Mouse (Mus musculus): ENCODE measurements around the gene Anapc5. TPM values are rescaled to one million over a fixed set of nuclear protein-coding genes. Genes with fewer than 3 reads are reported as not detected.
A peak's percentile ranks its signal among the peaks of the same experiment; 100 is the strongest.

Gene Anapc5
- polyA plus RNA-seq, 2 experiments = 156 to 219 TPM

DNA sequence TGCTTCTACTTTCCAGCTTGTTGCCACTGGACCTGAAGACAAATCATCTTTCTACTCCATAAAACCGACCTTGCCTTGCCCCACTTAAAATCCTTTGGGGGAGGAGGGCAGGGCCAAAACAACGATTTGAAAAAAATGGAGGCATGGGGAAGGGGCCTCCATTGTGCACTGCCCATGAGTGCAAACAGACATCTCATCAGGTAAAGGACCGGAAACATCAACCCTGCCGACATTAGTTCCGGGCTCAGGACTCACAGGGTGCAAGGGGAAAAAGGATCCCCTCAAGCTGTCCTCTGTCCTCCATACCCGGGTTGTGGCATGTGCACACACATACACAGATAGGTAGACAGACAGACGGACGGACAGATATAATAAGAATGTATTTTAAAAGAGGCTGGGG lies 4.0 kb upstream of the Anapc5 start:
- Histone ChIP-seq H3K27ac (no peak overlapping the region), H3K4me2 (ENCODE audit: low read depth) (no peak overlapping the region), H3K27me3 (ENCODE audit: control insufficient read depth, insufficient read depth, low read length) (no peaks in the 10 kb centered on the region), H3K4me3 (ENCODE audit: insufficient read depth in 1 of 2, low read depth in 2 of 2, low read length in 2 of 2) (no peak overlapping the region), H3K36me3 (replicated peaks; ENCODE audit: control insufficient read depth, insufficient read depth, low read depth) (no peaks in the 10 kb centered on the region), H3K9ac (replicated peaks) (no peak overlapping the region), H3K9me3 (ENCODE audit: control insufficient read depth, low read length) (no peaks in the 10 kb centered on the region), H3K4me1 (replicated peaks; ENCODE audit: control insufficient read depth in 2 of 2, insufficient read depth in 2 of 2, low read length in 1 of 2) (peaks cover 9 to 12% of the 10 kb centered on the region in 2 experiments)
- ATAC-seq (ENCODE audit: insufficient read depth) (no peak), DNase-seq (ENCODE audit: low read depth in 3 of 3, low spot score in 3 of 3) (no peak)
- TF ChIP-seq CTCF (IDR thresholded peaks at IDR 0.05; ENCODE audit: low read depth) = no peak
- no peak for TF ChIP-seq EP300 (IDR thresholded peaks at IDR 0.05; ENCODE audit: low read depth)
- WGBS (ENCODE audit: insufficient replicate concordance) = 74% methylated on average over 8 of the region's 8 CpGs

DNA sequence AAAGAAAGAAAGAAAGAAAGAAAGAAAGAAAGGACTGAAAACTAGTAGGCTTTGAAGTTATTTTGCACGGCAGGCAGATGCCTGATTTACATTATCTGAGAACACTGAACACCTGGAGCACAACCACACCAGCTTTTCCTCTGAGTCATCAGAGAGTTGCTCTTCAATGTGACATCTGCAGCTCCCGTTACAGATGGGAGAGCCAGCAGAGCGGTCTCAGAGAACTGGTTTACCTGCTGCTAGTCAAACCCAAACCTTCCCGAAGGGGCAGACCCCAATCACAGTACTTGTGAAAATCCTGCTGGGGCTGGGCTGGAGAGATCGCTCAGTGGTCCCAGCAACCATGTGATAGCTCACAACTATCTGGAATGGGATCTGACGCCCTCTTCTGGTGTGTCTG lies 3.3 kb upstream of the Anapc5 start:
- H3K27me3 ChIP-seq (ENCODE audit: control insufficient read depth, insufficient read depth, low read length) = no peaks in the 10 kb centered on the region
- H3K9ac ChIP-seq (replicated peaks) = no peak overlapping the region
- DNase-seq (ENCODE audit: low read depth in 3 of 3, low spot score in 3 of 3) = no peak
- H3K27ac ChIP-seq = no peak overlapping the region
- H3K4me1 ChIP-seq (replicated peaks; ENCODE audit: control insufficient read depth in 2 of 2, insufficient read depth in 2 of 2, low read length in 1 of 2) = peaks cover 15 to 17% of the 10 kb centered on the region in 2 experiments
- H3K9me3 ChIP-seq (ENCODE audit: control insufficient read depth, low read length) = no peaks in the 10 kb centered on the region
- TF ChIP-seq CTCF (IDR thresholded peaks at IDR 0.05; ENCODE audit: low read depth) = no peak
- TF ChIP-seq EP300 (IDR thresholded peaks at IDR 0.05; ENCODE audit: low read depth) = no peak
- WGBS (ENCODE audit: insufficient replicate concordance) = 66% methylated on average over 6 of the region's 6 CpGs
- H3K4me2 ChIP-seq (ENCODE audit: low read depth) = no peak overlapping the region
- peaks cover 2% of the 10 kb centered on the region for H3K36me3 ChIP-seq (replicated peaks; ENCODE audit: control insufficient read depth, insufficient read depth, low read depth)
- no peak overlapping the region for H3K4me3 ChIP-seq (ENCODE audit: insufficient read depth in 1 of 2, low read depth in 2 of 2, low read length in 2 of 2)
- no peak for ATAC-seq (ENCODE audit: insufficient read depth)

DNA sequence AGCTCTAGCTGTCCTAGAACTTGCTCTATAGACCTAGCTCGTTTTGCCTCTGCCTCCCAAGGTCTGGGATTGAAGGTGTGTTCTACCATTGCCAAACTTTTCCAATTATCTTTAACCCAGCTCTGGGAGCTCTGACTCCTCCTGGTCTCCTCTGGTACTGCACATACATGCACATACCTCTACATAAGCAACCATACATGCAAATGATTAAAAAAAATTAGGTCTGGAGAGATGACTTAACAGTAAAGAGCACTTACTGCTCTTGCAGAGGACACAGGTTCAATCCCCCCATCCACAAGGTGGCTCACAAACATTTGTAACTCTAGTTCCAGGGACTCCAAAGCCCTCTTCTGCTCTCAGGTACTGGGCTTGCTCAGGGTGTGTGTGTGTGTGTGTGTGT lies 2.8 kb upstream of the Anapc5 start:
- Histone ChIP-seq H3K9me3 (ENCODE audit: control insufficient read depth, low read length) (no peaks in the 10 kb centered on the region), H3K9ac (replicated peaks) (no peak overlapping the region), H3K27me3 (ENCODE audit: control insufficient read depth, insufficient read depth, low read length) (no peaks in the 10 kb centered on the region), H3K4me3 (ENCODE audit: insufficient read depth in 1 of 2, low read depth in 2 of 2, low read length in 2 of 2) (no peak overlapping the region), H3K4me2 (ENCODE audit: low read depth) (no peak overlapping the region), H3K27ac (no peak overlapping the region), H3K36me3 (replicated peaks; ENCODE audit: control insufficient read depth, insufficient read depth, low read depth) (peaks cover 6% of the 10 kb centered on the region), H3K4me1 (replicated peaks; ENCODE audit: control insufficient read depth in 2 of 2, insufficient read depth in 2 of 2, low read length in 1 of 2) (peaks cover 18 to 20% of the 10 kb centered on the region in 2 experiments)
- TF ChIP-seq EP300 (IDR thresholded peaks at IDR 0.05; ENCODE audit: low read depth) (no peak), CTCF (IDR thresholded peaks at IDR 0.05; ENCODE audit: low read depth) (no peak)
- ATAC-seq (ENCODE audit: insufficient read depth) (no peak), DNase-seq (ENCODE audit: low read depth in 3 of 3, low spot score in 3 of 3) (no peak)
- 77% methylated on average over 1 of the region's 1 CpGs for WGBS (ENCODE audit: insufficient replicate concordance)

GRCm38 (mm10) chr5:122822441-122822840 lies 1.3 kb upstream of the Anapc5 start:
- TF ChIP-seq EP300 (IDR thresholded peaks at IDR 0.05; ENCODE audit: low read depth) = no peak
- no peak for ATAC-seq (ENCODE audit: insufficient read depth)
- Histone ChIP-seq H3K27ac (peak overlapping the region; percentile 27), H3K9ac (replicated peaks) (peak overlapping the region; percentile 13; the same call in 1 of the 2 replicates), H3K27me3 (ENCODE audit: control insufficient read depth, insufficient read depth, low read length) (no peaks in the 10 kb centered on the region), H3K36me3 (replicated peaks; ENCODE audit: control insufficient read depth, insufficient read depth, low read depth) (peaks cover 20% of the 10 kb centered on the region), H3K9me3 (ENCODE audit: control insufficient read depth, low read length) (no peaks in the 10 kb centered on the region), H3K4me1 (replicated peaks; ENCODE audit: control insufficient read depth in 2 of 2, insufficient read depth in 2 of 2, low read length in 1 of 2) (peaks cover 18 to 20% of the 10 kb centered on the region in 2 experiments), H3K4me3 (ENCODE audit: insufficient read depth in 1 of 2, low read depth in 2 of 2, low read length in 2 of 2) (no peak overlapping the region), H3K4me2 (ENCODE audit: low read depth) (no peak overlapping the region; the same call in 1 of the 2 replicates)
- WGBS (ENCODE audit: insufficient replicate concordance) = 53% methylated on average over 4 of the region's 4 CpGs
- no peak for DNase-seq (ENCODE audit: low read depth in 3 of 3, low spot score in 3 of 3)

DNA sequence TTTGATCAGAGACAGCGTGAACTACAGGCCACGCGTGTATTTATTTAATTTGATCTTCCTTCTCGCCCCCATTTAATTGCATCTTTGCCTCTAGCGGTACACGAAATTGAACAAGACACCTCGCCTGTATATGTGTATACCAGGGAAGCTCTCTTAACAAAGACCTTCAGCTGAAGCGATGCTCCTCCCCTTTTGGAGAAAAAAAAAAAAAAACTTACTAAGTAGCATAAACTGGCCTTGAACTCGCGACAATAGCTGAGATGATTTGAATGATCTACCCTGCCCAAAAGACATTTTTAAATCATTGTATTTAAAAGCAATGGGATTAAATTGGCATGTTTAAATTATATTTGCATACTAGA lies 366 bp upstream of the Anapc5 start:
- Histone ChIP-seq H3K27ac (peak overlapping the region; percentile 88), H3K36me3 (replicated peaks; ENCODE audit: control insufficient read depth, insufficient read depth, low read depth) (peaks cover 29% of the 10 kb centered on the region), H3K27me3 (ENCODE audit: control insufficient read depth, insufficient read depth, low read length) (no peaks in the 10 kb centered on the region), H3K9ac (replicated peaks) (peak overlapping the region; percentile 85), H3K4me3 (ENCODE audit: insufficient read depth in 1 of 2, low read depth in 2 of 2, low read length in 2 of 2) (peak overlapping the region; percentile 78 to 81), H3K4me2 (ENCODE audit: low read depth) (peak overlapping the region; percentile 69), H3K9me3 (ENCODE audit: control insufficient read depth, low read length) (no peaks in the 10 kb centered on the region), H3K4me1 (replicated peaks; ENCODE audit: control insufficient read depth in 2 of 2, insufficient read depth in 2 of 2, low read length in 1 of 2) (peaks cover 18 to 20% of the 10 kb centered on the region in 2 experiments)
- TF ChIP-seq EP300 (IDR thresholded peaks at IDR 0.05; ENCODE audit: low read depth) = no peak
- TF ChIP-seq CTCF (IDR thresholded peaks at IDR 0.05; ENCODE audit: low read depth) = no peak
- 0% methylated on average over 10 of the region's 10 CpGs for WGBS (ENCODE audit: insufficient replicate concordance)
- DNase-seq (ENCODE audit: low read depth in 3 of 3, low spot score in 3 of 3) (no peak), ATAC-seq (ENCODE audit: insufficient read depth) (peak; percentile 42)
